ENCODE assay signal across 9 mouse cellular contexts in the genomic region with DNA sequence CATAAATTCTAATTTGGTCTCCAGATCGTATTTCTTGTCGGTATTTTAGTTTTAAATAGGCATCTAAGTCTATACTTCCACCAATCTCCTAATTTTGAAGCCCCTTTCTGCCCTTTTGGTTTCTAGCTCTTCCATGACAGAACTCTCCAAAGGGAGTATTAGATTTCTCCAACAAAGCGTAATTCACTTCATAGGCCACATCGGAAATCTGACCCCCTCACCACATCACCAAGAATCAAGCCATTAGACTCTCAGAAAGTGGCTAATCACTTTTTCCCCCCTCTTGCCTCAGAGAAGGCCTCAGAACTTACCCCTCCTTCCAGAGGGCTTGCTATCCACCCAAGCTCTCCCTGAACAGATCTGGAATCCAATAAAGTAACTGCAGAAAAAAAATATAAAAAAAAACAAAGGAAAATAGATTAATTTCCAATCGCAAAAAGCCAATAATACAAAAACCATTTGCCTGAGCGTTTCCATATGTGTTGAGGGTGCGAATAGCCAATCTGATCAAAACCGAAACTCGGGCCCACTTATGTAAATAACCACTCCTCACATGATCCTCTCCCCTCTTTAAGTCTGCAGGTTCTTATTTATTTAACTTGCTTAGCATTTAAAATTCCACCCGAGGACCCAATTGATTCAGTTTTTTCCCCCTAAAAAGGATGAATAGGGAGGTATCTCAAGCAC. TPM values are rescaled to one million over a fixed set of nuclear protein-coding genes. Genes with fewer than 3 reads are reported as not detected.
DNase-seq lines count a peak whose midpoint lies in the region; ATAC-seq and TF ChIP-seq lines count a peak whose summit lies in the region.
"Had no signal": no experiment of that assay in that cellular context is flagged by ENCODE, and none has a peak within 500 bp of the region (broad histone marks: within the 10 kb centered on the region; RNA-seq: fewer than 3 reads in every experiment).

No protein-coding gene starts in this region.

- H3K9ac ChIP-seq in lung, postnatal 0 days (replicated peaks; ENCODE audit: low read depth), result no peak overlapping the region
- H3K9ac ChIP-seq in limb, embryonic 14.5 days (ENCODE audit: low read depth, low read length, severe bottlenecking), result peak overlapping the region; percentile 79
- H3K9ac ChIP-seq: liver, embryonic 13.5 days had no signal

- intact Hi-C loops in left cerebral cortex, postnatal 4 days (cut with DNase I), result loop anchor here (10.0 kb wide), 3 partner anchors 877 to 1437 kb away; no protein-coding TSS in a partner anchor

- peak; percentile 50 for DNase-seq in heart, adult 11 months
- no peak for DNase-seq in heart, adult 9 months (ENCODE audit: low spot score in 2 of 2)
- no peak for DNase-seq in lung, postnatal 0 days (ENCODE audit: low spot score)
- no peak for DNase-seq in lung, adult 2 months
- DNase-seq in limb, embryonic 14.5 days (ENCODE audit: low spot score), result no peak
- DNase-seq in right cerebral cortex, postnatal 10 days (ENCODE audit: low spot score in 2 of 2), result no peak
- DNase-seq in left cerebral cortex, postnatal 4 days, result no peak
- DNase-seq: liver, embryonic 13.5 days had no signal

- TF ChIP-seq CTCF in lung, postnatal 0 days (IDR thresholded peaks at IDR 0.05), result no peak
- no peak for TF ChIP-seq CTCF in lung, adult 2 months (IDR thresholded peaks at IDR 0.05; ENCODE audit: insufficient read depth, low read length)

- TF ChIP-seq POLR2A in lung, adult 2 months (IDR thresholded peaks at IDR 0.05; ENCODE audit: borderline replicate concordance, extremely low read depth, low read depth, low read length), result no peak
- TF ChIP-seq POLR2A in limb, embryonic 14.5 days (IDR thresholded peaks at IDR 0.05; ENCODE audit: borderline replicate concordance, extremely low read depth, insufficient read depth, insufficient read length), result no peak

- WGBS in lung, postnatal 0 days, result 63% methylated on average over 10 of the region's 10 CpGs
- 74% methylated on average over 10 of the region's 10 CpGs for WGBS in lung, adult 2 months
- 28% methylated on average over 10 of the region's 10 CpGs for WGBS in limb, embryonic 14.5 days

- H3K27ac ChIP-seq in lung, postnatal 0 days (ENCODE audit: low read length), result no peak overlapping the region
- H3K27ac ChIP-seq in limb, embryonic 14.5 days (replicated peaks; ENCODE audit: low read depth, low read length), result 0 out of 2 replicates have a peak overlapping the region, but pooled peaks have one; percentile 46
- H3K27ac ChIP-seq: liver, embryonic 13.5 days had no signal

- no peak overlapping the region for H3K4me3 ChIP-seq in lung, postnatal 0 days (ENCODE audit: low read depth, low read length)
- H3K4me3 ChIP-seq in lung, adult 2 months (replicated peaks; ENCODE audit: extremely low read depth, low read depth, low read length), result no peak overlapping the region
- H3K4me3 ChIP-seq in limb, embryonic 14.5 days (replicated peaks; ENCODE audit: low read length), result peak overlapping the region; percentile 74

- peaks cover under 1% of the 10 kb centered on the region; the same call in 1 of the 2 replicates for H3K36me3 ChIP-seq in lung, postnatal 0 days (ENCODE audit: insufficient read depth, low read length)
- peaks cover 33% of the 10 kb centered on the region for H3K36me3 ChIP-seq in limb, embryonic 14.5 days (ENCODE audit: control insufficient read depth, insufficient read depth, low read length)
- H3K36me3 ChIP-seq: liver, embryonic 13.5 days had no signal

- H3K9me3 ChIP-seq in lung, postnatal 0 days (ENCODE audit: low read length), result no peaks in the 10 kb centered on the region
- no peaks in the 10 kb centered on the region for H3K9me3 ChIP-seq in limb, embryonic 14.5 days (ENCODE audit: control insufficient read depth, low read length)
- H3K9me3 ChIP-seq: liver, embryonic 13.5 days had no signal

- peaks cover 6% of the 10 kb centered on the region; the same call in 1 of the 2 replicates for H3K4me1 ChIP-seq in lung, postnatal 0 days (ENCODE audit: insufficient read depth, low read depth, low read length)
- H3K4me1 ChIP-seq in lung, adult 2 months (ENCODE audit: control insufficient read depth, insufficient read depth, low read length), result peaks cover 6% of the 10 kb centered on the region; the same call in 1 of the 2 replicates
- peaks cover 37% of the 10 kb centered on the region for H3K4me1 ChIP-seq in limb, embryonic 14.5 days (ENCODE audit: control insufficient read depth, insufficient read depth, low read length)

- ATAC-seq in lung, postnatal 0 days, result no peak
- ATAC-seq in limb, embryonic 14.5 days (ENCODE audit: low FRiP score, low read depth), result no peak
- no peak for ATAC-seq in erythroid progenitor cell, adult 5-6 weeks (replicated peaks; ENCODE audit: low FRiP score, poor library complexity, severe bottlenecking)

- H3K4me2 ChIP-seq in lung, postnatal 0 days (replicated peaks; ENCODE audit: low read depth, low read length), result peak overlapping the region; percentile 91; the same call in 1 of the 2 replicates
- peak overlapping the region; percentile 69 for H3K4me2 ChIP-seq in limb, embryonic 14.5 days (replicated peaks; ENCODE audit: low read depth, low read length, severe bottlenecking)

- no peak for TF ChIP-seq EP300 in lung, postnatal 0 days (IDR thresholded peaks at IDR 0.05)

- no peaks in the 10 kb centered on the region for H3K27me3 ChIP-seq in lung, postnatal 0 days (replicated peaks; ENCODE audit: insufficient read depth, low read length)
- no peaks in the 10 kb centered on the region for H3K27me3 ChIP-seq in limb, embryonic 14.5 days (ENCODE audit: control insufficient read depth, insufficient read depth, low read length)

RNA-seq across cellular contexts. Expression of gene Epha4, which starts 3.4 kb away (rescaled TPM):
- 9.5 and 9.6 TPM in 2 replicates for polyA plus RNA-seq in lung, postnatal 0 days (2015; fragmentation: Nextera tagmentation; extraction: Ambion mirVana)
- polyA plus RNA-seq in lung, adult 2 months (2012; rRNA removed), result 8.3 and 20.6 TPM in 2 replicates
- polyA plus RNA-seq in limb, embryonic 14.5 days (2012; rRNA removed), result 34.5 and 45.8 TPM in 2 replicates
- polyA plus RNA-seq in limb, embryonic 14.5 days (2014; fragmentation: Nextera tagmentation; extraction: Ambion mirVana), result 53.5 and 63.0 TPM in 2 replicates
- total RNA-seq in erythroid progenitor cell, adult 5-6 weeks (2015; ENCODE audit: low replicate concordance), result under 0.01 TPM in 1 of 2 replicates, not detected in the other
- total RNA-seq in erythroid progenitor cell, adult 5-6 weeks (2017; ENCODE audit: low replicate concordance), result not detected in 2 replicates
- 100 to 1,000 TPM; 139 to 161 TPM for total RNA-seq in left cerebral cortex, postnatal 4 days (2021)
